Mouse (Mus musculus) kidney, adult 2 months (tissue): ENCODE data around the gene Cadm2.

Source experiments
- CTCF ChIP-seq: fragments of 200-500 bp; conservative IDR thresholded peaks from 2 replicates; pipeline ENCODE4 v1.5.1; 2011; ENCODE audit warnings: low read depth, mild to moderate bottlenecking, control low read depth, low read length, moderate library complexity, mixed read lengths; ENCODE audit not compliant: insufficient read depth, insufficient read length
- POLR2A ChIP-seq: fragments of 200-500 bp; IDR thresholded peaks from one replicate; pipeline ENCODE4 v1.6.1; 2011; ENCODE audit warnings: low read depth, low read length, control low read depth

- no peak for TF ChIP-seq CTCF
- no peak for TF ChIP-seq POLR2A
Observed at GRCm38 (mm10) chr16:67346621-67347290, 274.0 kb downstream of the Cadm2 start.
